Mouse (Mus musculus): ENCODE results near the gene Pias4. TPM values are rescaled to one million over a fixed set of nuclear protein-coding genes. Genes with fewer than 3 reads are reported as not detected.
A peak's percentile ranks its signal among the peaks of the same experiment; 100 is the strongest.

Pias4 gene
- total and polyA plus RNA-seq, 3 experiments, result 21.0 to 40.4 TPM; not detected in 1

DNA sequence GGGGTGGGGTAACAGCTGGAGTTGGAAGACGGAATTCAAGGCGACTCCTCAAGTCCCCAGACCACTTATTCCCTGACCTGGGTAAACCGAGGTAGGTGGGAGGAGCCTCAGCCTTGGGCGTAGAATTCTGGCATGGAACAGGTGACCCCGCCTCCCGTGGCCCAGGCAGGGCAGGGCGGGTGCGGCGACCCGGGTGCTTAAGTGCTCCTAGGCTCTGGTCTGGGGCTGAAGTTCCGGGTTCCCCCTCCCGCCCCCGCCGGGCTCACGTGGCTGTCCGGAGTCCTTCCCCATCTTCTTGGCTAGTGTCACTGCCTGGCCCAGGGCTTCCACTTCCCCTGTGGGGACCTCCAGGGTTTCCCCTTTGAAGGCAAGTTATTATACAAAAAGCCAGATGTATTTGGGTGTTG, 33.5 kb downstream of the Pias4 start:
- H3K79me2 ChIP-seq (ENCODE audit: control insufficient read depth, insufficient read depth, low read length, poor library complexity), result peaks cover 26% of the 10 kb centered on the region
- no peaks in the 10 kb centered on the region for H3K27me3 ChIP-seq (ENCODE audit: control insufficient read depth in 1 of 2, insufficient read depth in 2 of 2, low read length in 2 of 2)
- peak; percentile 92 for DNase-seq (ENCODE audit: low read depth, low spot score)
- peak overlapping the region; percentile 61 to 97 for H3K4me3 ChIP-seq (ENCODE audit: control insufficient read depth in 1 of 2, insufficient read depth in 1 of 2, low read depth in 2 of 2, low read length in 2 of 2)
- peak overlapping the region; percentile 93 for H3K27ac ChIP-seq (ENCODE audit: control insufficient read depth, low read depth, low read length)
- H3K4me1 ChIP-seq (ENCODE audit: control insufficient read depth in 1 of 2, insufficient read depth in 2 of 2, low read length in 2 of 2), result peaks cover 6 to 15% of the 10 kb centered on the region in 2 experiments; a peak in 3 of 4 replicates
- peaks cover 0 to 14% of the 10 kb centered on the region in 2 experiments; a peak in 2 of 4 replicates for H3K36me3 ChIP-seq (ENCODE audit: control insufficient read depth in 1 of 2, insufficient read depth in 2 of 2, low read length in 2 of 2)
- TF ChIP-seq CHD2 (IDR thresholded peaks at IDR 0.05; ENCODE audit: low read length) (no peak), RCOR1 (IDR thresholded peaks at IDR 0.05; ENCODE audit: low read depth, low read length) (no peak), EP300 (IDR thresholded peaks at IDR 0.05; ENCODE audit: low read depth in 1 of 2, low read length in 2 of 2) (peak in 1 of 2 experiments; percentile 32; a peak in 1 of 4 replicates), USF1 (IDR thresholded peaks at IDR 0.05; ENCODE audit: low read depth, low read length) (peak; percentile 94), MYB (IDR thresholded peaks at IDR 0.05; ENCODE audit: low read depth, low read length) (no peak), MAZ (IDR thresholded peaks at IDR 0.05; ENCODE audit: low read depth, low read length) (peak; percentile 92), ZNF384 (IDR thresholded peaks at IDR 0.05; ENCODE audit: low read depth, low read length) (no peak), ZMIZ1 (IDR thresholded peaks at IDR 0.05; ENCODE audit: low read depth, low read length) (peak; percentile 61; the same call in 1 of the 2 replicates), MXI1 (IDR thresholded peaks at IDR 0.05; ENCODE audit: low read depth, low read length) (peak; percentile 95), MAFK (IDR thresholded peaks at IDR 0.05; ENCODE audit: borderline replicate concordance, low read depth, low read length) (no peak), TAL1 (IDR thresholded peaks at IDR 0.05; ENCODE audit: low read length) (no peak), MYC (IDR thresholded peaks at IDR 0.05; ENCODE audit: low read depth, low read length) (peak; percentile 80), ELF1 (IDR thresholded peaks at IDR 0.05; ENCODE audit: low read depth, low read length) (peak; percentile 94), POLR2A (IDR thresholded peaks at IDR 0.05; ENCODE audit: control insufficient read depth in 1 of 2, insufficient read depth in 1 of 2, low read depth in 1 of 2, low read length in 2 of 2, poor library complexity in 1 of 2) (peak; percentile 28 to 75; a peak in 2 of 4 replicates), ZKSCAN1 (IDR thresholded peaks at IDR 0.05; ENCODE audit: low read depth, low read length) (no peak), NELFE (IDR thresholded peaks at IDR 0.05; ENCODE audit: low read depth, low read length) (peak; percentile 74), KAT2A (conservative IDR thresholded peaks at IDR 0.05; ENCODE audit: low read depth, low read length) (no peak; the same call in 1 of the 2 replicates), JUND (IDR thresholded peaks at IDR 0.05; ENCODE audit: low read depth, low read length) (no peak), RAD21 (IDR thresholded peaks at IDR 0.05; ENCODE audit: low read depth, low read length) (no peak), HCFC1 (IDR thresholded peaks at IDR 0.05; ENCODE audit: low read depth, low read length) (peak; percentile 73), USF2 (IDR thresholded peaks at IDR 0.05; ENCODE audit: borderline replicate concordance in 1 of 2, insufficient read depth in 1 of 2, low read depth in 1 of 2, low read length in 2 of 2) (peak in 1 of 2 experiments; percentile 54; a peak in 1 of 4 replicates), ETS1 (IDR thresholded peaks at IDR 0.05; ENCODE audit: low read depth, low read length) (peak; percentile 69), CHD1 (IDR thresholded peaks at IDR 0.05; ENCODE audit: low read depth, low read length) (no peak), MAX (IDR thresholded peaks at IDR 0.05; ENCODE audit: low read length) (peak; percentile 88), E2F4 (IDR thresholded peaks at IDR 0.05; ENCODE audit: borderline replicate concordance, low read depth, low read length) (0 out of 2 replicates have a peak, but pooled peaks have one; percentile 33), BHLHE40 (IDR thresholded peaks at IDR 0.05; ENCODE audit: borderline replicate concordance, low read depth, low read length) (peak; percentile 95), NRF1 (IDR thresholded peaks at IDR 0.05; ENCODE audit: insufficient read depth, low read depth, low read length, poor library complexity, severe bottlenecking) (no peak), SIN3A (IDR thresholded peaks at IDR 0.05; ENCODE audit: low read length) (peak; percentile 81), UBTF (IDR thresholded peaks at IDR 0.05; ENCODE audit: borderline replicate concordance, insufficient read depth, low read depth, low read length) (no peak), TBP (IDR thresholded peaks at IDR 0.05; ENCODE audit: low read depth, low read length) (peak; percentile 80), POLR2AphosphoS2 (IDR thresholded peaks at IDR 0.05; ENCODE audit: low read length) (peak; percentile 51; the same call in 1 of the 2 replicates), MEF2A (IDR thresholded peaks at IDR 0.05; ENCODE audit: extremely low read depth, insufficient replicate concordance, low read depth, low read length, poor library complexity, severe bottlenecking) (no peak), TCF12 (IDR thresholded peaks at IDR 0.05; ENCODE audit: low read depth, low read length) (peak; percentile 14; the same call in 1 of the 2 replicates)
- H3K9me3 ChIP-seq (replicated peaks; ENCODE audit: insufficient read depth, low read length), result no peaks in the 10 kb centered on the region
- peak overlapping the region; percentile 95 for H3K9ac ChIP-seq (ENCODE audit: control insufficient read depth, low read depth, low read length, poor library complexity, severe bottlenecking)

Measured in MEL (cell line).